Mouse (Mus musculus) spleen, postnatal 36 days (tissue): Measurements from ENCODE around the gene Wdr19.
"Not testable (repeated sequence)": the region's sequence is repeated elsewhere in the genome, so short reads cannot be mapped to it uniquely, and the experiment has no call there.

Experiments used
- DNase-seq, 2 experiments: peaks; one replicate each; pipeline ENCODE4 v3.0.0; 2022; ENCODE audit warnings: low spot score in 2 of 2, mixed read lengths in 1 of 2

The Wdr19 gene

GRCm38 (mm10) chr5:65191601-65192000 is 7.9 kb upstream of the Wdr19 start:
- DNase-seq: no peak

- DNase-seq: no peak
Observed at GRCm38 (mm10) chr5:65194441-65194840, 5.1 kb upstream of the Wdr19 start.

- no peak for DNase-seq
Observed at GRCm38 (mm10) chr5:65204726-65205125, 5.2 kb downstream of the Wdr19 start.

- DNase-seq: peak in 1 of 2 experiments; percentile 13
Observed at GRCm38 (mm10) chr5:65213321-65213720, 13.8 kb downstream of the Wdr19 start.

- DNase-seq: no peak
Observed at GRCm38 (mm10) chr5:65217305-65218269, 18.1 kb downstream of the Wdr19 start.

- DNase-seq: no peak
Observed at GRCm38 (mm10) chr5:65221037-65221436, 21.5 kb downstream of the Wdr19 start.

GRCm38 (mm10) chr5:65224056-65224455 is 24.6 kb downstream of the Wdr19 start:
- DNase-seq: no peak

GRCm38 (mm10) chr5:65231289-65232003 is 31.9 kb downstream of the Wdr19 start:
- no peak for DNase-seq

GRCm38 (mm10) chr5:65242740-65243139 is 43.2 kb downstream of the Wdr19 start:
- DNase-seq: peak in 1 of 2 experiments; percentile 16

GRCm38 (mm10) chr5:65247296-65247695 is 47.8 kb downstream of the Wdr19 start:
- peak in 1 of 2 experiments; percentile 14 for DNase-seq

GRCm38 (mm10) chr5:65250185-65250855 is 50.8 kb downstream of the Wdr19 start:
- no peak for DNase-seq

GRCm38 (mm10) chr5:65257910-65258505 is 58.5 kb downstream of the Wdr19 start:
- DNase-seq: no peak

GRCm38 (mm10) chr5:65273966-65274365 is 74.5 kb downstream of the Wdr19 start:
- no peak for DNase-seq

GRCm38 (mm10) chr5:65279133-65279651 is 79.7 kb downstream of the Wdr19 start:
- no peak for DNase-seq

GRCm38 (mm10) chr5:65281216-65281615 is 81.7 kb downstream of the Wdr19 start:
- DNase-seq: no peak

- peak in 1 of 2 experiments; percentile 10 for DNase-seq
Observed at GRCm38 (mm10) chr5:65284171-65284570, 84.7 kb downstream of the Wdr19 start.

- no peak for DNase-seq
Observed at GRCm38 (mm10) chr5:65287751-65288701, 88.5 kb downstream of the Wdr19 start.

- not testable (repeated sequence) for DNase-seq
Observed at GRCm38 (mm10) chr5:65289009-65289408, 89.5 kb downstream of the Wdr19 start.

- DNase-seq: no peak
Observed at GRCm38 (mm10) chr5:65293627-65294026, 94.1 kb downstream of the Wdr19 start.

GRCm38 (mm10) chr5:65294270-65294669 is 94.8 kb downstream of the Wdr19 start:
- DNase-seq: no peak
